Mouse (Mus musculus) ES-Bruce4 (cell line): ENCODE measurements around the gene Olfr1416.

ENCODE experiments used
- CTCF ChIP-seq: IDR thresholded peaks from one replicate; pipeline ENCODE4 v1.8.1; 2011; ENCODE audit warnings: low read depth, low read length
- EP300 ChIP-seq: IDR thresholded peaks from 2 replicates; pipeline ENCODE4 v1.6.1; 2011; ENCODE audit warnings: low read depth, low read length; ENCODE audit not compliant: insufficient read depth
- POLR2A ChIP-seq: IDR thresholded peaks from one replicate; pipeline ENCODE4 v1.8.1; 2011; ENCODE audit warnings: low read length; ENCODE audit not compliant: insufficient read depth

- TF ChIP-seq CTCF (no peak), POLR2A (no peak), EP300 (no peak)
These were observed 34.1 kb upstream of the Olfr1416 start for GRCm38 (mm10) chr1:92519046-92519445.
